Mouse (Mus musculus) CH12.LX (cell line): ENCODE measurements around the gene D230025D16Rik.

ENCODE experiments used
- CTCF ChIP-seq, 2 experiments: IDR thresholded peaks in 1 of 2; conservative IDR thresholded peaks in 1 of 2; 2 replicates each; pipeline ENCODE4 v1.5.1; 2011 to 2012; ENCODE audit warnings: low read depth in 2 of 2, low read length in 2 of 2, improper control_type of control experiment in 1 of 2, inconsistent platforms in 1 of 2, mild to moderate bottlenecking in 1 of 2, moderate library complexity in 1 of 2
- E2F4 ChIP-seq: IDR thresholded peaks from 2 replicates; pipeline ENCODE4 v1.6.1; 2011; ENCODE audit warnings: low read depth, low read length, improper control_type of control experiment; ENCODE audit not compliant: insufficient replicate concordance
- ELF1 ChIP-seq: IDR thresholded peaks from 2 replicates; pipeline ENCODE4 v1.6.1; 2014; ENCODE audit warnings: low read depth, mild to moderate bottlenecking, inconsistent platforms, low read length, improper control_type of control experiment
- GABPA ChIP-seq: IDR thresholded peaks from 2 replicates; pipeline ENCODE4 v1.6.1; 2012; ENCODE audit warnings: low read depth, low read length, improper control_type of control experiment, inconsistent platforms; ENCODE audit not compliant: insufficient replicate concordance
- HCFC1 ChIP-seq: IDR thresholded peaks from 2 replicates; pipeline ENCODE4 v1.6.1; 2012; ENCODE audit warnings: low read depth, mild to moderate bottlenecking, inconsistent platforms, low read length, improper control_type of control experiment
- MAFK ChIP-seq: IDR thresholded peaks from 2 replicates; pipeline ENCODE4 v1.6.1; 2011; ENCODE audit warnings: low read length, improper control_type of control experiment; ENCODE audit not compliant: insufficient replicate concordance
- MAX ChIP-seq: IDR thresholded peaks from 2 replicates; pipeline ENCODE4 v1.6.1; 2011; ENCODE audit warnings: low read length, improper control_type of control experiment
- MAZ ChIP-seq: IDR thresholded peaks from 2 replicates; pipeline ENCODE4 v1.6.1; 2012; ENCODE audit warnings: low read depth, mild to moderate bottlenecking, inconsistent platforms, low read length, improper control_type of control experiment, moderate library complexity
- MEF2A ChIP-seq: IDR thresholded peaks from 2 replicates; pipeline ENCODE4 v1.6.1; 2014; ENCODE audit warnings: low read depth, mild to moderate bottlenecking, inconsistent platforms, low read length, improper control_type of control experiment, borderline replicate concordance
- POLR2AphosphoS2 ChIP-seq: IDR thresholded peaks from 2 replicates; pipeline ENCODE4 v1.6.1; 2011; ENCODE audit warnings: low read depth, low read length, improper control_type of control experiment
- SMC3 ChIP-seq: IDR thresholded peaks from 2 replicates; pipeline ENCODE4 v1.6.1; 2011; ENCODE audit warnings: low read depth, low read length, improper control_type of control experiment
- TBP ChIP-seq: conservative IDR thresholded peaks from 2 replicates; pipeline ENCODE4 v1.6.1; 2011; ENCODE audit warnings: low read depth, low read length, improper control_type of control experiment
- TCF12 ChIP-seq: IDR thresholded peaks from 2 replicates; pipeline ENCODE4 v1.6.1; 2014; ENCODE audit warnings: low read depth, mild to moderate bottlenecking, inconsistent platforms, low read length, improper control_type of control experiment
- USF1 ChIP-seq: IDR thresholded peaks from 2 replicates; pipeline ENCODE4 v1.6.1; 2014; ENCODE audit warnings: low read depth, mild to moderate bottlenecking, inconsistent platforms, low read length, improper control_type of control experiment

GRCm38 (mm10) chr8:105294776-105295175 is 69.8 kb downstream of the D230025D16Rik start:
- TF ChIP-seq MAFK (no peak), MAX (no peak), USF1 (no peak), MAZ (no peak), ELF1 (no peak), GABPA (no peak), SMC3 (no peak), CTCF (conservative IDR thresholded peaks at IDR 0.05 in 1 of 2, IDR thresholded peaks at IDR 0.05 in 1 of 2; ENCODE audit: low read depth in 2 of 2, low read length in 2 of 2) (no peak), E2F4 (no peak), MEF2A (no peak), TBP (no peak), TCF12 (no peak), HCFC1 (no peak), POLR2AphosphoS2 (no peak)
